Mouse (Mus musculus): Measurements from ENCODE around the gene Cfap69. TPM values are rescaled to one million over a fixed set of nuclear protein-coding genes. Genes with fewer than 3 reads are reported as not detected.

Cfap69 gene
- polyA plus RNA-seq, 1 experiment: 0.27 TPM

- no peak overlapping the region for H3K4me3 ChIP-seq (ENCODE audit: low read depth, low read length)
- no peaks in the 10 kb centered on the region for H3K4me1 ChIP-seq (ENCODE audit: control insufficient read depth, insufficient read depth, insufficient read length, low read length)
- no peak overlapping the region for H3K27ac ChIP-seq (ENCODE audit: insufficient read depth, low read depth, low read length)
- 33% methylated on average over 2 of the region's 2 CpGs for WGBS
- H3K27me3 ChIP-seq (ENCODE audit: control insufficient read depth, insufficient read depth, low read length): no peaks in the 10 kb centered on the region
- no peaks in the 10 kb centered on the region for H3K36me3 ChIP-seq (ENCODE audit: control insufficient read depth, insufficient read depth, low read length)
- TF ChIP-seq CTCF (IDR thresholded peaks at IDR 0.05; ENCODE audit: extremely low read depth, insufficient read length, insufficient replicate concordance, low read depth, low read length): no peak
- TF ChIP-seq POLR2A (IDR thresholded peaks at IDR 0.05; ENCODE audit: low read depth, low read length): no peak
These were observed 6.1 kb downstream of the Cfap69 start for GRCm38 (mm10) chr5:5657932-5658331.

DNA sequence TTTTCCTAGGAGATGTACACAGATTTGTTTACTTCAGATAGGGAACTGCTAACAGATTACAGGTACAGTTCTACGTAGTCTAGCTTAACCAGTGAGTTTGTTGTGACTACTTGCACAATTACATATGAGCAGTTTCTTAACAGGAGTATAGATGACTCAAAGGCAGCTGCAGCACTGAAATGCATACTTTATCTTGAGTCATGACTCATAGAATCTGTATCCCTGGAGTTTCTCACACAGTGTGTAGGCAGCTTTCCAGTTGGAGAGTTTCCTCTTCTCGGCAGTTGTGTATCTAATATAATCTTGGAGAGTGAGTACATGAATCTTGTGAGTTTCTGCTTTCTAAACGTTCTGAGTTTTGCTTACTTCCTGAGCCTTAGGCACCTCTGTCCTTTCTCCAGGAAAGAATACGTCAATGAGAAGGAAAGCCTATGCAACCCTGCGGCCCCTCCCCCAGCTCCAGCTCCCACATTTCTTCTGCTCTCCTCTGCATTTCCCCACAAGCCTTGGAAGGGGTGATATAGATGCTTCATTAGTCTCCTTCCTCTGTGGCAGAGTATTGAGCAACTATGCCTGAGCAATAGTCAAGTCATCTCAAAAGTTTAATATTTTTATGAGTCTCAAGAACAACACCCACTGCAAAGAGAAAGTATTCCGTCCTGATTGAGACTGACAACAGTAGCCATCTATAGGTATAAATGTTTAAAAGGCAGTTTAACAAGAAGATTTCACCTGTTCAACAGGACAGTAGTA is 15.0 kb downstream of the Cfap69 start:
- 45% methylated on average over 6 of the region's 6 CpGs for WGBS
- no peak for TF ChIP-seq CTCF (IDR thresholded peaks at IDR 0.05; ENCODE audit: extremely low read depth, insufficient read length, insufficient replicate concordance, low read depth, low read length)
- TF ChIP-seq POLR2A (IDR thresholded peaks at IDR 0.05; ENCODE audit: low read depth, low read length): no peak
- Histone ChIP-seq H3K27me3 (ENCODE audit: control insufficient read depth, insufficient read depth, low read length) (no peaks in the 10 kb centered on the region), H3K4me3 (ENCODE audit: low read depth, low read length) (no peak overlapping the region), H3K4me1 (ENCODE audit: control insufficient read depth, insufficient read depth, insufficient read length, low read length) (no peaks in the 10 kb centered on the region), H3K36me3 (ENCODE audit: control insufficient read depth, insufficient read depth, low read length) (no peaks in the 10 kb centered on the region), H3K27ac (ENCODE audit: insufficient read depth, low read depth, low read length) (no peak overlapping the region)

- H3K4me3 ChIP-seq (ENCODE audit: low read depth, low read length): no peak overlapping the region
- WGBS: 8% methylated on average over 1 of the region's 1 CpGs
- TF ChIP-seq CTCF (IDR thresholded peaks at IDR 0.05; ENCODE audit: extremely low read depth, insufficient read length, insufficient replicate concordance, low read depth, low read length) (no peak), POLR2A (IDR thresholded peaks at IDR 0.05; ENCODE audit: low read depth, low read length) (no peak)
- H3K27me3 ChIP-seq (ENCODE audit: control insufficient read depth, insufficient read depth, low read length): no peaks in the 10 kb centered on the region
- no peaks in the 10 kb centered on the region for H3K4me1 ChIP-seq (ENCODE audit: control insufficient read depth, insufficient read depth, insufficient read length, low read length)
- no peak overlapping the region for H3K27ac ChIP-seq (ENCODE audit: insufficient read depth, low read depth, low read length)
- H3K36me3 ChIP-seq (ENCODE audit: control insufficient read depth, insufficient read depth, low read length): no peaks in the 10 kb centered on the region
These were observed 17.9 kb downstream of the Cfap69 start for GRCm38 (mm10) chr5:5646173-5646572.

- no peak overlapping the region for H3K4me3 ChIP-seq (ENCODE audit: low read depth, low read length)
- no peaks in the 10 kb centered on the region for H3K36me3 ChIP-seq (ENCODE audit: control insufficient read depth, insufficient read depth, low read length)
- TF ChIP-seq CTCF (IDR thresholded peaks at IDR 0.05; ENCODE audit: extremely low read depth, insufficient read length, insufficient replicate concordance, low read depth, low read length) (no peak), POLR2A (IDR thresholded peaks at IDR 0.05; ENCODE audit: low read depth, low read length) (no peak)
- no peaks in the 10 kb centered on the region for H3K27me3 ChIP-seq (ENCODE audit: control insufficient read depth, insufficient read depth, low read length)
- no peaks in the 10 kb centered on the region for H3K4me1 ChIP-seq (ENCODE audit: control insufficient read depth, insufficient read depth, insufficient read length, low read length)
- WGBS: 52% methylated on average over 2 of the region's 2 CpGs
- no peak overlapping the region for H3K27ac ChIP-seq (ENCODE audit: insufficient read depth, low read depth, low read length)
These were observed 25.5 kb downstream of the Cfap69 start for GRCm38 (mm10) chr5:5638496-5638895.

GRCm38 (mm10) chr5:5625491-5625890 is 38.5 kb downstream of the Cfap69 start:
- no peaks in the 10 kb centered on the region for H3K36me3 ChIP-seq (ENCODE audit: control insufficient read depth, insufficient read depth, low read length)
- WGBS: 66% methylated on average over 3 of the region's 3 CpGs
- H3K27ac ChIP-seq (ENCODE audit: insufficient read depth, low read depth, low read length): no peak overlapping the region
- no peaks in the 10 kb centered on the region for H3K27me3 ChIP-seq (ENCODE audit: control insufficient read depth, insufficient read depth, low read length)
- H3K4me1 ChIP-seq (ENCODE audit: control insufficient read depth, insufficient read depth, insufficient read length, low read length): no peaks in the 10 kb centered on the region
- H3K4me3 ChIP-seq (ENCODE audit: low read depth, low read length): no peak overlapping the region
- TF ChIP-seq POLR2A (IDR thresholded peaks at IDR 0.05; ENCODE audit: low read depth, low read length): no peak
- no peak for TF ChIP-seq CTCF (IDR thresholded peaks at IDR 0.05; ENCODE audit: extremely low read depth, insufficient read length, insufficient replicate concordance, low read depth, low read length)

GRCm38 (mm10) chr5:5618329-5618728 is 45.7 kb downstream of the Cfap69 start:
- TF ChIP-seq CTCF (IDR thresholded peaks at IDR 0.05; ENCODE audit: extremely low read depth, insufficient read length, insufficient replicate concordance, low read depth, low read length) (no peak), POLR2A (IDR thresholded peaks at IDR 0.05; ENCODE audit: low read depth, low read length) (no peak)
- Histone ChIP-seq H3K4me1 (ENCODE audit: control insufficient read depth, insufficient read depth, insufficient read length, low read length) (no peaks in the 10 kb centered on the region), H3K27me3 (ENCODE audit: control insufficient read depth, insufficient read depth, low read length) (no peaks in the 10 kb centered on the region), H3K4me3 (ENCODE audit: low read depth, low read length) (no peak overlapping the region), H3K36me3 (ENCODE audit: control insufficient read depth, insufficient read depth, low read length) (no peaks in the 10 kb centered on the region), H3K27ac (ENCODE audit: insufficient read depth, low read depth, low read length) (no peak overlapping the region)
- 53% methylated on average over 4 of the region's 4 CpGs for WGBS

DNA sequence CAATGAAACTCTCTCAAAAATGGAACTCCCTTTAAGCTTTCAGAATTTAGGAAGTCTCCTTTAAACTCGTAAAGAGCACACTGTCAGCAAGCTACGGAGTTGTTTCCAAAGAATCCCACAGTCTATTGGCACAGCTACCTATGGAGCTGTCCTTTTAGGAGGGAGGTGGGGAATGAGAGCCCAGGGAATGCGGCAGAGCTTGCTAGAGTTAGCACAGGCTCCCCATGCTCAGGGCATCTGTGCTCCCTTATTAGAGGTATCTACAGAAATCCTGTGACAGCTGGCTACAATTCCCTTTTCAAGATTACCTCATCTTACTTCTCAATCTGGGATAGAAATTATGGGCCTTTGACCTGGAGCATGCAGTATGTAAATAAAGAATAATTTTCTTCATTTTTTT is 53.5 kb downstream of the Cfap69 start:
- H3K27ac ChIP-seq (ENCODE audit: insufficient read depth, low read depth, low read length): no peak overlapping the region
- WGBS: 66% methylated on average over 3 of the region's 3 CpGs
- no peak for TF ChIP-seq POLR2A (IDR thresholded peaks at IDR 0.05; ENCODE audit: low read depth, low read length)
- TF ChIP-seq CTCF (IDR thresholded peaks at IDR 0.05; ENCODE audit: extremely low read depth, insufficient read length, insufficient replicate concordance, low read depth, low read length): no peak

More for the DNA sequence above, 53.5 kb downstream of the Cfap69 start:
- H3K4me1 ChIP-seq (ENCODE audit: control insufficient read depth, insufficient read depth, insufficient read length, low read length): no peaks in the 10 kb centered on the region
- H3K36me3 ChIP-seq (ENCODE audit: control insufficient read depth, insufficient read depth, low read length): no peaks in the 10 kb centered on the region
- no peak overlapping the region for H3K4me3 ChIP-seq (ENCODE audit: low read depth, low read length)
- no peaks in the 10 kb centered on the region for H3K27me3 ChIP-seq (ENCODE audit: control insufficient read depth, insufficient read depth, low read length)

Measured in small intestine, adult 2 months (tissue).